In the genomic region with DNA sequence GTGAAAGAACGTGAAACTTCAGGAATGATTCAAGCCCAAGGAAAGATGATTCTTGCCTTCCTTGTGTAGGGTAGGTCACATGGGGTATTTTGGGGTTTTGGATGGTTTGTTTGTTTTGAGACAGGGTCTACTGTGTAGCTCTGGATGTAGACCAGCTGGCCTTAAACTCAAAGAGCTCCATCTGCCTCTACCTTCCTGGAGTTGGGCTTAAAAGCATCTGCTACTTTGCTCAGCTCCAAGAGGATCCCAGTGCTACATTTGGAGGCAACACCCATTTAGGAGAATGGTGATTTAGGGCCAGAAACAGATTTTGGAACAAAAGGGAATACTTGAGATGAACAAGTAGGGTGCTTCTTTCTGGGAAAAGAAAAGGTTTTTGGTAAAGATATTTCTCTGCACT, we compare ENCODE assay signal across 26 mouse cellular contexts. TPM values are rescaled to one million over a fixed set of nuclear protein-coding genes. Genes with fewer than 3 reads are reported as not detected.
DNase-seq lines count a peak whose midpoint lies in the region; ATAC-seq lines count a peak whose summit lies in the region.
"Had no signal": no experiment of that assay in that cellular context is flagged by ENCODE, and none has a peak within 500 bp of the region (broad histone marks: within the 10 kb centered on the region; RNA-seq: fewer than 3 reads in every experiment).

No protein-coding gene starts in this region.

- no peaks in the 10 kb centered on the region for H3K9me3 ChIP-seq in kidney, embryonic 15.5 days (replicated peaks)
- H3K9me3 ChIP-seq: forebrain, embryonic 10.5 days; heart, embryonic 12.5 days; heart, embryonic 15.5 days; hindbrain, embryonic 10.5 days; hindbrain, embryonic 13.5 days; intestine, embryonic 15.5 days had no signal

- WGBS in kidney, embryonic 15.5 days, result 90% methylated on average over 1 of the region's 1 CpGs

- H3K4me1 ChIP-seq in kidney, embryonic 15.5 days, result 0 out of 2 replicates have a peak, but pooled peaks cover 2% of the 10 kb centered on the region
- H3K4me1 ChIP-seq: forebrain, embryonic 10.5 days; heart, embryonic 12.5 days; heart, embryonic 15.5 days; hindbrain, embryonic 10.5 days; hindbrain, embryonic 13.5 days had no signal

- H3K4me3 ChIP-seq in kidney, embryonic 15.5 days (replicated peaks), result no peak overlapping the region
- H3K4me3 ChIP-seq: forebrain, embryonic 10.5 days; gastrocnemius, adult 2 months; heart, embryonic 12.5 days; heart, embryonic 15.5 days; hindbrain, embryonic 10.5 days; hindbrain, embryonic 13.5 days; intestine, embryonic 15.5 days had no signal

- H3K9ac ChIP-seq in kidney, embryonic 15.5 days, result no peak overlapping the region
- H3K9ac ChIP-seq: heart, embryonic 12.5 days; heart, embryonic 15.5 days; hindbrain, embryonic 13.5 days; intestine, embryonic 15.5 days had no signal

- peak; percentile 37 to 52 for DNase-seq in cerebellum, adult 18-20 months
- no peak for DNase-seq in cerebellum, adult 11 months
- DNase-seq in cerebellum, adult 9-11 months, result peak; percentile 54
- DNase-seq in cerebellum, adult 11-12 months, result no peak
- no peak for DNase-seq in frontal cortex, postnatal 10 days (ENCODE audit: low spot score in 2 of 2)
- peak; percentile 78 for DNase-seq in brain, adult 2 months (ENCODE audit: low read depth, low spot score)
- DNase-seq: adrenal gland, adult 8-10 months; adrenal gland, postnatal 25 days; gastrocnemius, adult 2 months; gastrocnemius, postnatal 14 days; heart, adult 18-20 months; heart, postnatal 10 days; heart, postnatal 36 days; kidney, adult 11 months; kidney, adult 8-10 months had no signal

- no peak overlapping the region for H3K27ac ChIP-seq in kidney, embryonic 15.5 days
- H3K27ac ChIP-seq: forebrain, embryonic 10.5 days; heart, embryonic 15.5 days; hindbrain, embryonic 10.5 days; hindbrain, embryonic 13.5 days; intestine, embryonic 15.5 days had no signal

- no peaks in the 10 kb centered on the region for H3K27me3 ChIP-seq in kidney, embryonic 15.5 days
- H3K27me3 ChIP-seq: heart, embryonic 12.5 days; heart, embryonic 15.5 days; hindbrain, embryonic 13.5 days; intestine, embryonic 15.5 days had no signal

- H3K36me3 ChIP-seq in kidney, embryonic 15.5 days, result peaks cover 62% of the 10 kb centered on the region

- H3K4me2 ChIP-seq in kidney, embryonic 15.5 days, result no peak overlapping the region
- H3K4me2 ChIP-seq: heart, embryonic 12.5 days; heart, embryonic 15.5 days; hindbrain, embryonic 13.5 days; intestine, embryonic 15.5 days had no signal

- peak; percentile 70; the same call in 1 of the 2 replicates for ATAC-seq in frontal cortex, adult (ENCODE audit: low TSS enrichment)
- no peak for ATAC-seq in kidney, embryonic 15.5 days (replicated peaks; ENCODE audit: low FRiP score)
- ATAC-seq: activated CD4-positive, CD25-positive, alpha-beta regulatory T cell, adult 4 months; forebrain, embryonic 14.5 days; hindbrain, embryonic 16.5 days; intestine, embryonic 15.5 days had no signal

RNA-seq across cellular contexts. Expression of a gene that starts 13.9 kb away (rescaled TPM):
- polyA plus RNA-seq in kidney, embryonic 15.5 days (2015; fragmentation: Nextera tagmentation; extraction: Ambion mirVana), result 695 and 743 TPM in 2 replicates

RNA-seq across cellular contexts. Expression of a gene that starts 18.8 kb away (rescaled TPM):
- polyA plus RNA-seq in kidney, embryonic 15.5 days (2015; fragmentation: Nextera tagmentation; extraction: Ambion mirVana), result 31.6 and 32.2 TPM in 2 replicates

RNA-seq across cellular contexts. Expression of a gene that starts 18.9 kb away (rescaled TPM):
- 462 and 484 TPM in 2 replicates for polyA plus RNA-seq in kidney, embryonic 15.5 days (2015; fragmentation: Nextera tagmentation; extraction: Ambion mirVana)

RNA-seq across cellular contexts. Expression of a gene that starts 22.9 kb away (rescaled TPM):
- 95.2 and 105 TPM in 2 replicates for polyA plus RNA-seq in kidney, embryonic 15.5 days (2015; fragmentation: Nextera tagmentation; extraction: Ambion mirVana)

RNA-seq across cellular contexts. Expression of a gene that starts 28.1 kb away (rescaled TPM):
- polyA plus RNA-seq in kidney, embryonic 15.5 days (2015; fragmentation: Nextera tagmentation; extraction: Ambion mirVana), result 35.9 and 38.0 TPM in 2 replicates

Comparison
In these comparisons a context has a peak if more than half of its experiments do, and no peak if none do; other contexts are left out.
1. DNase-seq: peak in cerebellum, adult 18-20 months (2 of 2), cerebellum, adult 9-11 months (single experiment) and brain, adult 2 months (single experiment); none in cerebellum, adult 11 months (single experiment), cerebellum, adult 11-12 months (single experiment) and frontal cortex, postnatal 10 days (0 of 2).